Mouse (Mus musculus): ENCODE data around the gene Mfsd12. TPM values are rescaled to one million over a fixed set of nuclear protein-coding genes. Genes with fewer than 3 reads are reported as not detected.

The Mfsd12 gene
- polyA plus RNA-seq, 1 experiment from 2014 or later, result 9.3 TPM

DNA sequence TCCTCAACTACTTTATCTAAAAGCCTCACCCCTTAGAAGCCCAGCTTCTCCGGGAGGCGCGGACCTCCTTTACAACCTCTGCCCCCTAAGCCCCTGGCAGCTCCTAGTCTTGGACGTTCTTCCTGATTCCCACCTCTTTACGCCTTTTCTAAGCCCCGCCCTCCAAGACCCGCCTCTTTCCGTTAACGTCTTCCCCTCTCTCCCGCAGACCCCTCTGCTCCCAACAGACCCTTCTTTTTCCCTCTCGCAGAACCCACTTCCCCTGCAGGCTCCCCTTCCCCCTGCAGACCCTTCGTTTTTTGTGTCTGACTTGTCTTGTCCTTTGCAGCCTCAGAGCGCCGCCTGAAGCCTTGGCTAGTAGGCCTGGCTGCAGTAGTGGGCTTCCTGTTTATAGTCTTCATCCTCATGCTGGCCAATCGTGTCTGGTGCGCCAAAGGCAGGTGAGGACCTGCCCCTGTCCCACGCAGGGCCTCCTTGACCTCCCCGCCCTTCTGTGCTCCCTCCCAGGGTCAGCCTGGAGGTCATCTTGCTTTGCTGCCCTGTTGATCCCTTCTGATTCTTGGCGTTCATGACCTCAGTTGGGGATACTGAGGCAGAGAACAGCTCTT lies 36.3 kb downstream of the Mfsd12 start:
- H3K27ac ChIP-seq (replicated peaks), result peak overlapping the region; percentile 69
- H3K4me1 ChIP-seq, result peaks cover 58% of the 10 kb centered on the region
- H3K4me3 ChIP-seq, result peak overlapping the region; percentile 38
- H3K36me3 ChIP-seq, result peaks cover 20% of the 10 kb centered on the region
- no peak for DNase-seq (ENCODE audit: low spot score)
- peaks cover 25% of the 10 kb centered on the region for H3K27me3 ChIP-seq (ENCODE audit: low read depth, poor library complexity, severe bottlenecking)
- 7% methylated on average over 19 of the region's 19 CpGs for WGBS
- H3K9me3 ChIP-seq (replicated peaks), result no peaks in the 10 kb centered on the region

DNA sequence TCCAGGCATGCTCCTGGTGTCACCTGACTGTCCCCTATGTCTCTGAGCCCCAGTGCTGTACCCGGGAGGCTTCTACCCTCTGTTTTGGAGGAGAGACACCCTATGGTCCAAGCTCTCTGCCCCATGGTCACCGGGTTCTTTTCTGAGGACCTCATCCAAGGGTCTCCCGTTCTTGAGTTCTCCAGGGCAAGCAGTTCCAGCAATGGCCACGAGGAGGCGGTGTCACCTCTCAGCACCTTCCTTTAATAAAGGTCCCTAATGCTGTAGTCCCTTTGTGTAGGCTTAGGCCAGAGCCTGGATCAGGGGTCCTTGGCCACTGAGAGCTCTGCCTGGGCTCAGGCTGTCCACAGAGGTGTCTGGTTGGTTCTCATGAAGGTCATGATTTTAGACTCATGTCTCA lies 37.8 kb downstream of the Mfsd12 start:
- Histone ChIP-seq H3K27me3 (ENCODE audit: low read depth, poor library complexity, severe bottlenecking) (peaks cover 36% of the 10 kb centered on the region), H3K27ac (replicated peaks) (no peak overlapping the region), H3K36me3 (peaks cover 15% of the 10 kb centered on the region; the same call in 1 of the 2 replicates), H3K9me3 (replicated peaks) (no peaks in the 10 kb centered on the region), H3K4me1 (peaks cover 55% of the 10 kb centered on the region), H3K4me3 (no peak overlapping the region)
- 14% methylated on average over 5 of the region's 5 CpGs for WGBS
- DNase-seq (ENCODE audit: low spot score), result peak; percentile 78

DNA sequence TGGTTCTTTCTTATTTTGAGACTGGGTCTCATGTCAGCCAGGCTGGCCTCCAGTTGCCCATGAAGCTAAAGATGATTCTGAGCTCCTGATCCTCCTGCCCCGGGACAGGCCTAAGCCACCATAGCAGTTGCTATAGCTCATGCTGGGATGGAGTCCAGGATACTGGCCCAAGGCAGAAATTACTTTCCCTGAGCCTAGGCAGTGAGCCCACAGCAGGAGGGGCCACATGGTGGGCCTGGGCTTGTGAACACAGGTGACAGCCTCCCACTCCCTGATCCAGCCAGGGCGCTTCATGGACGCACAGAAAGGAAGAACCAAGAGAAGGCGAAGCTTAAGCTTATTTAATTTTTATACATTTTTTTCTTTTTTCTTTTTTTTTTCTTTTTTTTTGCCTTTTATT lies 38.6 kb downstream of the Mfsd12 start:
- Histone ChIP-seq H3K27ac (replicated peaks) (0 out of 2 replicates have a peak overlapping the region, but pooled peaks have one; percentile 28), H3K9me3 (replicated peaks) (no peaks in the 10 kb centered on the region), H3K4me3 (no peak overlapping the region), H3K36me3 (peaks cover 14% of the 10 kb centered on the region; the same call in 1 of the 2 replicates), H3K27me3 (ENCODE audit: low read depth, poor library complexity, severe bottlenecking) (peaks cover 43% of the 10 kb centered on the region), H3K4me1 (peaks cover 57% of the 10 kb centered on the region)
- 82% methylated on average over 4 of the region's 4 CpGs for WGBS
- no peak for DNase-seq (ENCODE audit: low spot score)

DNA sequence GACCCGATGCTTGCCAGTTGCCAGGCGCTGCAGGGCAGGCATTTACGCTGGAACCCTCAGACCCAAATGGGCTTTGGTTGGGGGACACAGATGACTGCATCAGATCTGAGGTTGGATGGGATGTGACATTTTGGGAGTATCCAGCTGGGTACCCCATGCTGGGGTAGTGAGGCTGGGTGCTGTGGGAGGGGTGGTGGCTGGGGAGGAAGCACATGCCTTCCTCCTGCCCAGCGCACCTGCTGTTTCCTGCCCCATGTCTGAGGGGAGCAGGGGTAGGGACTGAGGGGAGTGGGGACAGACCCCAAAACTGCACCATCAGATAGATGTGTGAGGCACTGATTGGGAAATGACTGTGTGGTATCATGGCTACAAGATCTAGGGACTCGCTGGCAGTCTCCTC lies 39.5 kb downstream of the Mfsd12 start:
- peaks cover 66% of the 10 kb centered on the region for H3K4me1 ChIP-seq
- WGBS, result 61% methylated on average over 5 of the region's 5 CpGs
- H3K36me3 ChIP-seq, result peaks cover 8% of the 10 kb centered on the region; the same call in 1 of the 2 replicates
- DNase-seq (ENCODE audit: low spot score), result no peak
- H3K27ac ChIP-seq (replicated peaks), result peak overlapping the region; percentile 52
- no peaks in the 10 kb centered on the region for H3K9me3 ChIP-seq (replicated peaks)
- H3K4me3 ChIP-seq, result no peak overlapping the region
- H3K27me3 ChIP-seq (ENCODE audit: low read depth, poor library complexity, severe bottlenecking), result peaks cover 52% of the 10 kb centered on the region

DNA sequence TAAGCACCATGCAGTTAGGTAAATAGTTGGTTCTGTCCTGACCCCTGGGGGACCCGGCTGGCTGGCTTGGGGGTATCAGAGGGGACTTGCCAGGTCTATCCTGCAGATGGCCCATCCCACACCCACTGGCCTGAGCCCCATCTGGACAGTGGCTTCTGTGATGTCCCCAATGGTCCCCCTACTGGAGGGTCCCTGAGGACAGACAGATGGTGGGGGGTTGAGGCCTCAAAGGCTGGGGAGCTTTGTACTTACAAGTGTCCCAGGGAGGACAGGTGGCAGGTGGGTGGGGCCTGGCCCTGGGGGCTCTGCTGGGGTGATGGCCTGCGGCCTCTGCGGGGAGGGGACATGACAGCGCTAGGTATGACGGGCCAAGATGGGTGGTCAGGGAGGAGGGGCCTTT lies 42.0 kb downstream of the Mfsd12 start:
- 66% methylated on average over 5 of the region's 5 CpGs for WGBS
- DNase-seq (ENCODE audit: low spot score), result no peak
- Histone ChIP-seq H3K4me3 (no peak overlapping the region), H3K27ac (replicated peaks) (peak overlapping the region; percentile 90), H3K4me1 (peaks cover 69% of the 10 kb centered on the region), H3K9me3 (replicated peaks) (no peaks in the 10 kb centered on the region), H3K36me3 (peaks cover 8% of the 10 kb centered on the region; the same call in 1 of the 2 replicates), H3K27me3 (ENCODE audit: low read depth, poor library complexity, severe bottlenecking) (peaks cover 74% of the 10 kb centered on the region)

DNA sequence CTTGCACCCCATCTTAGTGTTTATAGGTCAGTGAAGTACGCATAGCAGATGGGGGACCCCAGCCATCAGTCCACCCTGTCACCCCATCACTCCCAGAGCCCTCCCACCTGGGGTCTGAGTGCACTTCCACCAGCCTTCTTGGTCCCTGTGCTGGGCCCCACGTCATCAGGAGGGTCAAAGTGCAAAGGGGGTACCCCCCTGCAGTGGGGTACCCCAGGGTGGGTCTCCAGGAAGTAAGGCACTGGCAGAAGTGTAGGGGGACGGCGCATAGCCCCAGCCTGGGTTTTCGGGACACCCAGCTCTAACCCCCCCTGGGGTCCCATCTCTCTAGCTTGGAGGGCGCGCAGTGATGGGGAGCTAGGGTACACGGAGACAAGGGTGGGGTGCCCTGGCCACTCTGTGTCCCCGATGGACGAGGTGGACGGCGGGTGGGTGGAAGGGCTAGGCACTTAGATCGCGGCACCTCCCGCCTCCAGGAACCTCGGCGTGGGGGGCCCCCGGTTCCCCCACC lies 42.6 kb downstream of the Mfsd12 start:
- peaks cover 80% of the 10 kb centered on the region for H3K27me3 ChIP-seq (ENCODE audit: low read depth, poor library complexity, severe bottlenecking)

DNA sequence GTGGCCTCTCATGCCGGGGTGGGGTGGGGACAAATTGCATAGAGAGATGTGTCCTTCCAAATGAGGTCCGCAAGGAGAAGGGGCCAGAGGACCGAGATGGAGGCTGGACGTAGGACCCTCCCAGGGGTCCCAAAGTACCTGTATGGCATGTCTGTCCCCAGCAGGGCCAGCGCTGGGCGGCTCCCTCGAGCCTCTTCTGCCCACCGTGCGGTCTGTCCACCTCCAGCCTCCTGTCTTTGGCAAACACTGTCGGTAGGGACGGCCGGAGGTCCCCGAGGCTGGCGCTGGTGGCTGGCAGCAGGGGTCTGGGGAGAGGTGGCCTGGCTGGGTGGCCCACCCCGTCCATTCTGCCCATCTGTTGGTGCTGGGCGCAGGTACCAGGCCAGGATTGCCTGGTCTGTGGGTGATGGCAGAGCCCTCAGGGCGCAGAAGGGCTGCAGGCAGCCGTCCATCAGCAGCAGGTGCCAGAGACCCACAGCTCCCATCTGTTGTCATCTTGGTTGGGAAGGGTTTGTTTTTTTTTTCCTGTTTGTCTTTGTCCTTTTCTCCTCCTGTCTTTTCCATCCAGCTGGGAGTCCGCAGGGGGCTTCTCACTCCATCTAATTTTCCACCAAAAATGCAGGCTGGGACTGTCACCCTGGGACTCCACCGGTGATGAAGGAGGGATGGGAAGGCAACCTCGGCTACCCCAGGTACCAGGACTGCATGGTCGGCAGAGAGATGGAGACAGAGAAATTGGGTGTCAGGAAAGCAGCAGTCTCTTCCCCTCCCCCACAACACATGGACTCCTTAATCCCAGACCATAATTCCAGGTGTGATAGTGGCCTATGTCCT lies 43.3 kb downstream of the Mfsd12 start:
- H3K4me3 ChIP-seq, result peak overlapping the region; percentile 41; the same call in 1 of the 2 replicates
- peaks cover 13% of the 10 kb centered on the region; the same call in 1 of the 2 replicates for H3K36me3 ChIP-seq
- no peaks in the 10 kb centered on the region for H3K9me3 ChIP-seq (replicated peaks)
- no peak for DNase-seq (ENCODE audit: low spot score)
- H3K27me3 ChIP-seq (ENCODE audit: low read depth, poor library complexity, severe bottlenecking), result peaks cover 87% of the 10 kb centered on the region
- peaks cover 74% of the 10 kb centered on the region for H3K4me1 ChIP-seq
- WGBS, result 39% methylated on average over 22 of the region's 22 CpGs
- peak overlapping the region; percentile 90 for H3K27ac ChIP-seq (replicated peaks)

More for the DNA sequence above, 42.6 kb downstream of the Mfsd12 start:
- Histone ChIP-seq H3K9me3 (replicated peaks) (no peaks in the 10 kb centered on the region), H3K4me1 (peaks cover 74% of the 10 kb centered on the region), H3K27ac (replicated peaks) (peak overlapping the region; percentile 90), H3K4me3 (no peak overlapping the region), H3K36me3 (peaks cover 11% of the 10 kb centered on the region; the same call in 1 of the 2 replicates)
- DNase-seq (ENCODE audit: low spot score), result no peak
- WGBS, result 74% methylated on average over 18 of the region's 18 CpGs

DNA sequence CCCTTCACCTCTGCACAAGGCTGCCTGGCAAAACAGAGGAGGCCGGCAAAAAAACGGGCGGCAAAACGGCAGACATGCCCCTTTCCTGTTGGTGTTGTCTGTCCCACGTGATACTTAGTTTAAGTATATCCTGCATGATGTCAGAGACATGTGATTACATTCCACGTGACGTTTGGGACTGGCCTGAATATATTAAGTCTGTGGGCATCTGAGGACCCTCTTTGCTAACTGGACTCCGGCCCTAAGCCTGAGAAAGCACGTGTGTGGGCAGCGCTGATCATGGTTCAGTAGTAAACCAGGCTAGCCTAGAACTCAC lies 43.9 kb downstream of the Mfsd12 start:
- no peak for DNase-seq (ENCODE audit: low spot score)
- Histone ChIP-seq H3K27me3 (ENCODE audit: low read depth, poor library complexity, severe bottlenecking) (peaks cover 93% of the 10 kb centered on the region), H3K36me3 (peaks cover 13% of the 10 kb centered on the region; the same call in 1 of the 2 replicates), H3K4me1 (peaks cover 74% of the 10 kb centered on the region), H3K9me3 (replicated peaks) (no peaks in the 10 kb centered on the region), H3K27ac (replicated peaks) (peak overlapping the region; percentile 90), H3K4me3 (peak overlapping the region; percentile 41; the same call in 1 of the 2 replicates)
- WGBS, result 36% methylated on average over 10 of the region's 10 CpGs

DNA sequence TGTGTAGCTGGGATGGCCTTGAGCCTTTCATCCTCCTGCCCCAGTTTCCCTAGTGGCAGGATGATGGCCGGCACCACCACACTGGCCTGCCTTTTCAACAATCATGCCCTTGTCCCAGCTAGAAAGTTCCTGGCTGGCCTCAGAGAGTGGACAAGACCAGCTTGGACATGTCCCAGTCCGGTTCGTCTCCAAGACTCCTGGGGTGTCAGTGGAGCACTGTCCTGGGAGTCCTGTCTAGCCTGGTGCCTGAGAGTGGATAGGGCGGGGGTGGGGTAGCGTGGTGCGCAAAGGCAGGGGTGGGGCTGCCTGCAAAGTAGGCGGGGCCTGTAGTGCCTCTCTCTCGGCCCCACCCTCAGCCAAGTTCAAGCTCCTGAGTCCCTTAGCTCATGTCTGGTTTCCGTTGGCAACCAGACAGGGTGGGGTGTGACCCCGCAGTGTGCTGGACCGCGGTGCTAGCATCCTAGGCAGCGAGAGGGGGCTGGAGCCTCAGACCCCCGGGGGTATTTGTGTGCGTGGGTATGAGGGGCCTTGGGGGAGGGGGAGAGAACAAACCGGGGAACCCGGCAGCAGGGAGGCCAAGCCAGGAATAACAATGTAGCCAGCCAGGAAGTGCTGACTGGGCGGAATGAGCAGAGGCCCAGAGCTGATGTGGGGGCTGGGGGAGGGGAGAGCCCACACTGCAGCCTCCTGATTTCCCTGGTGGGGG lies 44.4 kb downstream of the Mfsd12 start:
- H3K36me3 ChIP-seq, result peaks cover 13% of the 10 kb centered on the region; the same call in 1 of the 2 replicates
- peaks cover 93% of the 10 kb centered on the region for H3K27me3 ChIP-seq (ENCODE audit: low read depth, poor library complexity, severe bottlenecking)
- peaks cover 74% of the 10 kb centered on the region for H3K4me1 ChIP-seq
- WGBS, result 11% methylated on average over 17 of the region's 18 CpGs
- no peaks in the 10 kb centered on the region for H3K9me3 ChIP-seq (replicated peaks)
- peak overlapping the region; percentile 90 for H3K27ac ChIP-seq (replicated peaks)
- DNase-seq (ENCODE audit: low spot score), result peak; percentile 77
- H3K4me3 ChIP-seq, result peak overlapping the region; percentile 41

DNA sequence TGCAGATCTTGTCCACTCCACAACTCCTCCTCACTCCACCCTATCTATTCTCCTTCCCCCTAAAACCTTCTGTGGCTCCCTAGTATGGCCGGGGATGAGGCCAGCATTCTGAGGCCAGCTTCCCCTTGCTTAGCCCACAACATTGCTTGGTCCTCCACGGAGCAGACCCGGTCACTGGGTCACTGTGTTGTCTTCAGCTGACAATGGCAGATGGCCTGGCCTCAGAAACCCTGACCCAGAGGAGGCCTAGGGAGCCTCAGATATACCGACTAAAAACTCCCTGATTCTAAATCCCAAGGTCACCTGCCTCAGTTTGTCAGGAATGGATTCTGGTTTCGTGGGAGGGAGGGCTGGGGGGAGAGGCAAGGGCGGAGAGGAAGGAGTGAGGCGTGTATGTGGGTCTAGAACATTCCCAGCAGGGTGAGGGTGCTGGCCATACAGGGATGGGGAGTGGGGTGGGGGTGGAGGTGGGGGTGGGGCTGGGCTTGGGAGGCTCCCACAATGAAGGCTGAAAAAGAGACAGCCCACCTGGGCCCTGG lies 45.0 kb downstream of the Mfsd12 start:
- Histone ChIP-seq H3K27me3 (ENCODE audit: low read depth, poor library complexity, severe bottlenecking) (peaks cover 94% of the 10 kb centered on the region), H3K4me3 (peak overlapping the region; percentile 41)

DNA sequence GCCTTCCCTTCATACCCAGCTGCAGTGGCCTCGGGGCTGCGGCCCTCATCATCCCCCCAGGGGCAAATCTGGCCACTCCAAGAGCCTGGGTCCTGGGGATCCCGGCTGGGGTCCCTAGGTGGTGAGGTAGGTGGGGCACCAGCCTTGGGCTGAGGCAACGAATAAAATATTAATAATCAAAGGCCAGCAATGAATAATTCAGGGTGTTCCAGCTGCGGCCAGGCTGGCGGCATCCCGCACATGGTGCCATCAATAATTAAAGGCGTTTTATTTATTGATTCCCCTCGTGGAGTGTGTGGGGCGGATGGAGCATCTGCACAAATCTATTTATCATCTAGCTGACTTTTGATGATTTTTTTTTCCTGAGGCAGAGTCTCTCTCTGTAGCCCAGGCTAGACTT lies 46.2 kb downstream of the Mfsd12 start:
- DNase-seq (ENCODE audit: low spot score), result no peak
- Histone ChIP-seq H3K27me3 (ENCODE audit: low read depth, poor library complexity, severe bottlenecking) (peaks cover 95% of the 10 kb centered on the region), H3K4me1 (peaks cover 80% of the 10 kb centered on the region), H3K27ac (replicated peaks) (peak overlapping the region; percentile 90), H3K36me3 (peaks cover 13% of the 10 kb centered on the region; the same call in 1 of the 2 replicates), H3K4me3 (peak overlapping the region; percentile 41; the same call in 1 of the 2 replicates), H3K9me3 (replicated peaks) (no peaks in the 10 kb centered on the region)
- WGBS, result 59% methylated on average over 10 of the region's 10 CpGs

More for the DNA sequence above, 45.0 kb downstream of the Mfsd12 start:
- H3K36me3 ChIP-seq, result peaks cover 13% of the 10 kb centered on the region; the same call in 1 of the 2 replicates
- peaks cover 75% of the 10 kb centered on the region for H3K4me1 ChIP-seq
- WGBS, result 26% methylated on average over 7 of the region's 7 CpGs
- peak overlapping the region; percentile 90 for H3K27ac ChIP-seq (replicated peaks)
- no peak for DNase-seq (ENCODE audit: low spot score)
- H3K9me3 ChIP-seq (replicated peaks), result no peaks in the 10 kb centered on the region

DNA sequence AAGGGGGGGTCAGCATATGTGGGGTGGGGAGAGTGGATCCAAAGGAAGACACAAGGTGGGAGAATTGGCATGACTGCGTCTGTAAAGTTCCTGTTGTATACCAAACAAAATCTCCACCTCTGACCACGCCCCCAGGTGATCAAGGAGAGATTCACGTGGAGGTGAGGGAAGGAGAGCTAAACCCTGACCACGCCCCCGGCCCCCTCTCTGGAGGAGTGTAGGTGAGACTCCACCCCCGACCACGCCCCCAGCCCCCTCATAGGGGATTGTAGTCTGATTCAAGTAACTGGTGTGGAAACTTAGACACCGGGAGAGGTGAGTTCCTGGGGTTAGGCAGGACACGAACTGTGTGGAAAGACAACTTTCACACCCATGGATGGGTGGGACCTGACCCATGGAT lies 46.8 kb downstream of the Mfsd12 start:
- no peak for DNase-seq (ENCODE audit: low spot score)
- Histone ChIP-seq H3K4me3 (no peak overlapping the region), H3K27me3 (ENCODE audit: low read depth, poor library complexity, severe bottlenecking) (peaks cover 100% of the 10 kb centered on the region), H3K36me3 (peaks cover 13% of the 10 kb centered on the region; the same call in 1 of the 2 replicates), H3K4me1 (peaks cover 85% of the 10 kb centered on the region), H3K9me3 (replicated peaks) (no peaks in the 10 kb centered on the region), H3K27ac (replicated peaks) (no peak overlapping the region)
- 12% methylated on average over 9 of the region's 9 CpGs for WGBS

Measured in midbrain, embryonic 10.5 days (tissue).